Mouse (Mus musculus): ENCODE results near the gene Pnmal2. TPM values are rescaled to one million over a fixed set of nuclear protein-coding genes. Genes with fewer than 3 reads are reported as not detected.

Pnmal2 gene
- polyA plus RNA-seq, 1 experiment = 89.8 TPM

DNA sequence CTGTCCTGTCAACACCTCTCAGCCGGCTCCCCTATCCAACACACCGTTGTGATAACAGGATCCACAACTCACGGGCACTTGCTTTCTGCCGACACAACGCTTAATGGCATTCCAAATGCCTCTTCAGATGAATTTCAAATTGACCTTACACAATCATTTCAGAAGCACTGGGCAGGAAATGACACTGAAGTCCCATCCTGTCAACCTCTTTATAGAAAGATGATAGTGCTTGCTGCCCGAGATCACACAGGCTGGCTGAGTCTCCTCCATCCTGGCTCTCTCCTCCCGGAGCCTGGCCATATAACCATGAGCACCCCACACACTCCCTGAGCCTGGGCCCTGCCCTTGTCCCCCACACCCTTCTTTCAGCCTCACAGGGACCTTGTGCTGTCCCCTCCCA is 36.6 kb upstream of the Pnmal2 start:
- Histone ChIP-seq H3K4me1 (ENCODE audit: control insufficient read depth, insufficient read depth, low read length) (no peaks in the 10 kb centered on the region; the same call in 1 of the 2 replicates), H3K4me3 (ENCODE audit: insufficient read depth, low read length) (no peak overlapping the region), H3K27ac (ENCODE audit: insufficient read depth, low read length) (no peak overlapping the region)
- no peak for TF ChIP-seq CTCF (IDR thresholded peaks at IDR 0.05; ENCODE audit: extremely low read depth, insufficient read depth, low read length)
- no peak for TF ChIP-seq POLR2A (IDR thresholded peaks at IDR 0.05; ENCODE audit: extremely low read depth, insufficient read depth, low read length)

DNA sequence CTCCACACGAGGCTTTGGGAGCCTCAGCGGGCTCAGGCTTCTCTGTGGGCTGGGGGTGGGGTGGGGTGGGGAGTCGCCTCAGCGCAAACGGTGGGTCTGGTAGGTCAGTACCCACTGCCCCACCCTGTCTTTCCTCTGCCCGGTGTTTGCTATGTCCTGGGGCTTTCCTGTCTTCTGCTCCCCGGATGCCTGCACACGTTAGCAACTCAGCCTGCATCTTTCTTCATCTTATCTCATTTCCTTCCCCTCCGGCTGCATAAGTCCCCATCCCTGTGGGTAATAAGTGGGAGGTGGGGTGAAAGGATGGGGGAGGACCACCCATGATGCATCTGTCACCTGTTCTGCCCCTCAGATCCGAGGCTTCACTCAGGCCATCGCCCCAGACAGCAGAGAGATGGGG is 36.1 kb upstream of the Pnmal2 start:
- Histone ChIP-seq H3K4me1 (ENCODE audit: control insufficient read depth, insufficient read depth, low read length) (no peaks in the 10 kb centered on the region; the same call in 1 of the 2 replicates), H3K4me3 (ENCODE audit: insufficient read depth, low read length) (no peak overlapping the region), H3K27ac (ENCODE audit: insufficient read depth, low read length) (no peak overlapping the region)
- TF ChIP-seq CTCF (IDR thresholded peaks at IDR 0.05; ENCODE audit: extremely low read depth, insufficient read depth, low read length) = no peak
- no peak for TF ChIP-seq POLR2A (IDR thresholded peaks at IDR 0.05; ENCODE audit: extremely low read depth, insufficient read depth, low read length)

DNA sequence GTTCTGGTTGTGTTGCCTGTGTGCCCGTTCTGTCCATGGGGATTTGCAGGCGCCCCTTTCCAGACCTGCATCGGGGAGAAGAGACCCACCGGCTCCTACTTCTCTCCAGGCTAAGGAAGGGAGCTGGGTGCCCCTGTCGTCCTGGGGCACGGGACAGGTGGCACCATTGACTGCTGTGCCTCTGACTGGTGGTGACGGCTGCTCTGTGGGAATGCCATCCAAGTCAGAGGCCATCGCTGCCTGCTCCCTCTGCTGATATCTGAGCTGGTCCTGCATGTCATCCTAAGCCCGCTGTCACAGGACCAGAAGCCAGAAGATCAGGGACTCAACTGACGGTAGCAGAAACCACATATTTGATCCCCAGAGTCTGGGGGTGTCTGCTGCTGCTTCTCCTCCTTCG is 35.6 kb upstream of the Pnmal2 start:
- no peaks in the 10 kb centered on the region; the same call in 1 of the 2 replicates for H3K4me1 ChIP-seq (ENCODE audit: control insufficient read depth, insufficient read depth, low read length)
- no peak overlapping the region for H3K4me3 ChIP-seq (ENCODE audit: insufficient read depth, low read length)
- TF ChIP-seq POLR2A (IDR thresholded peaks at IDR 0.05; ENCODE audit: extremely low read depth, insufficient read depth, low read length) (no peak), CTCF (IDR thresholded peaks at IDR 0.05; ENCODE audit: extremely low read depth, insufficient read depth, low read length) (no peak)
- H3K27ac ChIP-seq (ENCODE audit: insufficient read depth, low read length) = no peak overlapping the region

DNA sequence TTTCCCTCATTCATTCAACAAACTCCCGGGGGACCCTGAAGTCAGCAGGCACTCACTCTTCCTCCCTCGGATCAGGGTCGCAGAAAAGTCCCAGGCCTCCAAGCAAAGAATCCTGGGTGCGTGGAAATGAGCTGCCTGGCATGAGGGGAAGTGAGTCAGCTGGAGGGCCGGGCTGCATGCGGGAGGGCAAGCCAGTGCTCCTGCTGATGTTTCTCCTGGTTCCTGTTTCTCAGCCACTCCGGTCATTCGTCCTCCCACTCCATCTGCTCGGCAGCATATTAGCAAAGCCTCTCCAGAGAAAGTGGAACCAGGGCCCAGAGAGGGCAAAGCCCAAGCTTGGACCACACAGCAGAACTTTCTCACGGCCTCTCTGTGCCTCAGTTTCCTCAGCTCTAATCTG is 34.6 kb upstream of the Pnmal2 start:
- no peak overlapping the region for H3K27ac ChIP-seq (ENCODE audit: insufficient read depth, low read length)
- no peak overlapping the region for H3K4me3 ChIP-seq (ENCODE audit: insufficient read depth, low read length)
- TF ChIP-seq POLR2A (IDR thresholded peaks at IDR 0.05; ENCODE audit: extremely low read depth, insufficient read depth, low read length) = no peak
- TF ChIP-seq CTCF (IDR thresholded peaks at IDR 0.05; ENCODE audit: extremely low read depth, insufficient read depth, low read length) = no peak
- no peaks in the 10 kb centered on the region; the same call in 1 of the 2 replicates for H3K4me1 ChIP-seq (ENCODE audit: control insufficient read depth, insufficient read depth, low read length)

DNA sequence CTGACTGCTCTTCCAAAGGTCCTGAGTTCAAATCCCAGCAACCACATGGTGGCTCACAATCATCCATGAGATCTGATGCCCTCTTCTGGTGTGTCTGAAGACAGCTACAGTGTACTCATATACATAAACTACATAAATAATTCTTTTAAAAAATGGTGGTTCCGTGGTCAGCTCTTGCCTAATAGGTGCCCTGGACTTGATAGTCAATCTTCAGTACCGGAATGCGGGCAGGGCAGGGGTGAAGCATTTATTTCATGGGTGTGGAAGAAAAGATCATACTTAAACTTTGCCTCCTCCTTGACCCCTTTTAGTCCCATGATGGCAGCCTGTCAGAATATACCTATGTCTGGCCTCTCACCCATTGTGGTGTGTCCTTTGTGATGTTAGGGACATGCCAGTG is 32.6 kb upstream of the Pnmal2 start:
- Histone ChIP-seq H3K27ac (ENCODE audit: insufficient read depth, low read length) (no peak overlapping the region), H3K4me3 (ENCODE audit: insufficient read depth, low read length) (no peak overlapping the region), H3K4me1 (ENCODE audit: control insufficient read depth, insufficient read depth, low read length) (0 out of 2 replicates have a peak, but pooled peaks cover under 1% of the 10 kb centered on the region)
- TF ChIP-seq POLR2A (IDR thresholded peaks at IDR 0.05; ENCODE audit: extremely low read depth, insufficient read depth, low read length) (no peak), CTCF (IDR thresholded peaks at IDR 0.05; ENCODE audit: extremely low read depth, insufficient read depth, low read length) (no peak)

DNA sequence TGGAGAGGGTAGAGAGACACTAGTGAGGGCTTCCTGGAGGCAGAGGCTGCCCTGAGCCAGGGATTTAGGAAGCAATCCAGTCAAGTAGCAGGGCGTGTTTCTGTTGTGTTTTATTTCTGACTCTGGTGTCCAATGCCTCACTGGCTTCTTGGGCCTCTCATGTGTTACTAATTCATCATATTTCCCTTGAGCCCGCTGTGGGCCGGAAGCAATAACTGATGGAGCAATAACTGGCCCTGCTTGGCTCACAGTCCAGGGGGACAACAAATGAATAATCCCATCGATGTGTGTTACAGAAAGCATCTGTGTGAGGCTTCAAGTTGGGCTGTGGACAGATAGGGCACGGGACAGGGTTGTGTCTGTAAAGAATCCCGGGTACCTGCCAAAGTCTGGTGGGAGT is 32.1 kb upstream of the Pnmal2 start:
- TF ChIP-seq CTCF (IDR thresholded peaks at IDR 0.05; ENCODE audit: extremely low read depth, insufficient read depth, low read length) (no peak), POLR2A (IDR thresholded peaks at IDR 0.05; ENCODE audit: extremely low read depth, insufficient read depth, low read length) (no peak)
- Histone ChIP-seq H3K4me3 (ENCODE audit: insufficient read depth, low read length) (no peak overlapping the region), H3K4me1 (ENCODE audit: control insufficient read depth, insufficient read depth, low read length) (0 out of 2 replicates have a peak, but pooled peaks cover 2% of the 10 kb centered on the region), H3K27ac (ENCODE audit: insufficient read depth, low read length) (no peak overlapping the region)

DNA sequence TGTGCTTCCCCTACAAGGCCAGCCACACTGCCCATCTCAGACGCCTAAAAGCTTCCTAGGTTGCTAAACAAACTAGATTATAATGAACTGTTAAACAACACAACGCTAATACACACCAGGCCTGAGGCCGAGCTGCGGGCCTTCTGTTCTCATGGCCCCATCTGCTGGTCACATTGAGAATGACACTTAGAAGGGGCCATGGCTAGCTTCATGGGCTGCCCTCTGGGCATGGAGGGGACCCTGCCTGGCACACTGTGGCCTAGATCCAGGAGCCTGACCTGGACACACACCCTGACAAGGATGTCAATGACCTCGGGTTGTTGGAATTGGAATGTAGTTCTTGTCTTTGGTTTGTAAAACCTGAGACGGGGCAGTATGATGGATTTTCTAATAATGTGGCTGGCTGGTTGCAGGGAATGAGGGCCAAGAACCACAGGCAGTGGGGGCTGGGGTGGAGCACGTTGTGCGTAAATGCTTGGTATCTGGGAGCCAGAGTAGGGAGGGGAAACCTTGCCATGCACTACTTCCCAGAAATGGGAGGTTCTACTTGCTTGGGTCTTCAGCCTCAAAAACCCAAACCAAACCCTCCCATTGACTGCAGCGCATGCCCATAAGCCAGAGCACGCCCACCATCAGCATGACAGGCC is 30.6 kb upstream of the Pnmal2 start:
- Histone ChIP-seq H3K27ac (ENCODE audit: insufficient read depth, low read length) (no peak overlapping the region), H3K4me3 (ENCODE audit: insufficient read depth, low read length) (no peak overlapping the region), H3K4me1 (ENCODE audit: control insufficient read depth, insufficient read depth, low read length) (peaks cover 12% of the 10 kb centered on the region)
- no peak for TF ChIP-seq POLR2A (IDR thresholded peaks at IDR 0.05; ENCODE audit: extremely low read depth, insufficient read depth, low read length)
- peak; percentile 81 for TF ChIP-seq CTCF (IDR thresholded peaks at IDR 0.05; ENCODE audit: extremely low read depth, insufficient read depth, low read length)

DNA sequence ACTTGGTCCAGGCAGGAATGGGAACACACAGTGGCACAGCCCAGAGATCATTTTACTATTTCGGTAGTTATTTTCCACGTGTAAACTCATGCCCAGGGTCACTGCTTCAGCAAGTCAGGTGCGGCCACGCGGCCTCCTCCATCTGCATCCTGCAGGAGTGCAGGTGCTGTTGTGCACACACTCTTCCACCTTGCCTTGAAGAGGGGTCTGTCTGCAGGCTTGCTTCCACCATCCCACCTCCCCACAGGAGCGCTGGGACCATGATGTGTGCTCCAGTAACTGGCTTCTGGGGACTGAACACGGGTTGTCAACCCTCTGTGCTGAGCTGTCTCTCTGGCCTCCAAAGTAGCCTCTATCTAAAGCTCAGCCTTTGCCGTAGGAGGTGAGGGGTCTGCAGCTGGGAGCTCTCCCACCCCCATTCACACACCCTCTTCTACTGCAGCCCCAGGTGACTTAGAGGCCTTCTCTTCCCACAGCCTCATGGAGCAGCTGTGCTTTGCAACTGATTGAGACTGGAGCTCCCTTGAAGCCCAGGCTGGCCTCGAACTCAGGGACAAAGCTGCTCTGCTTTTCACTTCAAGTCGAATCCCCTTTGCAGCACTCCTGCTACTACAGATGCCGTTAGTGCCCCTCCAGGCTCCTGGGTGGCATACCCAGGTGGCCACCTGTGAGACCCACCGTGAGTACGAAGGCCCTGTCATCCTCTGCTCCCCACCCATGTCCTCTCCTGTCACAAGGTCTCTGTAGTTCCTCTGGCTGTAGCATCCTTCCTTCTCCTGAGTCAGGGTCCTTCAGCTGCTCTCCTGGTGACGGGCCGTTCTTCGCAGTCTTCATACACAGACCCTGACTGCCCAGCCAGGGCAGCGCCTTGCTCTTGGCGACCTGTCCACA is 29.8 kb upstream of the Pnmal2 start:
- Histone ChIP-seq H3K4me1 (ENCODE audit: control insufficient read depth, insufficient read depth, low read length) (peaks cover 15% of the 10 kb centered on the region), H3K4me3 (ENCODE audit: insufficient read depth, low read length) (no peak overlapping the region), H3K27ac (ENCODE audit: insufficient read depth, low read length) (no peak overlapping the region)
- TF ChIP-seq CTCF (IDR thresholded peaks at IDR 0.05; ENCODE audit: extremely low read depth, insufficient read depth, low read length) (no peak), POLR2A (IDR thresholded peaks at IDR 0.05; ENCODE audit: extremely low read depth, insufficient read depth, low read length) (peak; percentile 26; the same call in 1 of the 2 replicates)

DNA sequence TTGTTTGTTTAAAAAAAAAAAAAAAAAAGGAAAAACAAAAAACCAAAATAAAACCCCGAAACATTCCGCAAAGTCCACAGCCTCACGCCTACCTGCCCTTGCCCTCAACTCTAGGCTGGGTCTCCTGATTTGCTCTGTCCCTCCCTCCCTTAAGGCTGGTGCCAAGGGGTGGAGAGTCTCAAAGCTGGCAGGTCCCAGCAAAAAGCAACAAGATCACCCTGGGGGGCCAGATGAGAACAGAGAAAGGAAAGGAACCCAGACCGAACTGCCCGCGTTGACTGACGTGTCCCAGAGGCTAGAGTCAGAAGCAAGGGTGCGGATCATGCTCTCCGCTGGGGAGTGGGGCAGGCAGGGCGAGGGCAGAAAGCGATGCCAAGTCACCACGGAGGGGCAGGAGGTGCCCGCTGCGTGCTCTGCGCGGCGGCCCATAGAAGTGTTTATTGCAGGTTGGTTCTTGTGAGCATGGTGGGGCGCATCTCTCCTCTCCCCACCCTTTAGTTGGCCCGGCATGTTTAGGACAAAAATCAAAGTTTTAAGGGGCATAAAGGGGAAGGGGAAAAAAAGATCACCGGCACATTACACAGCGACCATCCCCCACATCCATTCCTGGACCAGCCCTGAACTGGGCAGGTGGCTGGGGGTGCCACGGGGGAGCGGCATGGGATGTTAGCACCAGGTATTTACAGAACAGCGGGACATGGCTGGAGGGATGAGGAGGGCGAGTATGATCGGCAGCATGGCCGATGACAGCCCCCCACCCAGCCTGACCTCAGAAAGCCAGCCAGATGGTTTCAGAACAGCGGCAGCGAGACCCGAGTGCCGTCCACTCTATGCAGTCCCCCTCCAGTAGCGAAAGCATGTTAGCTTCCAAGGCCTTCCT is 28.8 kb upstream of the Pnmal2 start:
- Histone ChIP-seq H3K27ac (ENCODE audit: insufficient read depth, low read length) (no peak overlapping the region), H3K4me3 (ENCODE audit: insufficient read depth, low read length) (no peak overlapping the region), H3K4me1 (ENCODE audit: control insufficient read depth, insufficient read depth, low read length) (peaks cover 18% of the 10 kb centered on the region)
- TF ChIP-seq POLR2A (IDR thresholded peaks at IDR 0.05; ENCODE audit: extremely low read depth, insufficient read depth, low read length) (no peak), CTCF (IDR thresholded peaks at IDR 0.05; ENCODE audit: extremely low read depth, insufficient read depth, low read length) (no peak)

Measured in cortical plate, adult 2 months (tissue).